Mouse (Mus musculus) heart, embryonic 16.5 days (tissue): ENCODE results near the gene Gclc. TPM values are rescaled to one million over a fixed set of nuclear protein-coding genes. Genes with fewer than 3 reads are reported as not detected.

Source experiments
- ATAC-seq: fragments of 200-750 bp; cut with Nextera tagmentation; replicated peaks from 2 replicates; pipeline ENCODE4 v1.8.0; 2017; ENCODE audit warnings: moderate number of reproducible peaks; ENCODE audit not compliant: insufficient read depth, low FRiP score; ENCODE audit errors: extremely low read depth
- H3K27ac ChIP-seq: fragments of 300-500 bp; sonication (generic); 2 replicates; pipeline ENCODE4 v1.5.1; 2014; ENCODE audit warnings: mild to moderate bottlenecking, low read length, control low read depth, moderate library complexity
- H3K27me3 ChIP-seq: fragments of 300-500 bp; sonication (generic); 2 replicates; pipeline ENCODE4 v1.6.1; 2014; ENCODE audit warnings: low read length, mixed read lengths; ENCODE audit not compliant: control insufficient read depth, insufficient read depth
- H3K36me3 ChIP-seq: fragments of 300-500 bp; sonication (generic); 2 replicates; pipeline ENCODE4 v1.6.1; 2014; ENCODE audit not compliant: control insufficient read depth, insufficient read depth
- H3K4me1 ChIP-seq: fragments of 300-500 bp; sonication (generic); 2 replicates; pipeline ENCODE4 v1.6.1; 2014; ENCODE audit warnings: low read length, mixed read lengths; ENCODE audit not compliant: control insufficient read depth, insufficient read depth
- H3K4me2 ChIP-seq: fragments of 300-500 bp; sonication (generic); 2 replicates; pipeline ENCODE4 v1.6.1; 2014; ENCODE audit warnings: low read depth, mild to moderate bottlenecking, control low read depth, low read length
- H3K4me3 ChIP-seq: fragments of 300-500 bp; sonication (generic); 2 replicates; pipeline ENCODE4 v1.5.1; 2014; ENCODE audit warnings: mild to moderate bottlenecking, control low read depth, low read length
- H3K9ac ChIP-seq: fragments of 300-500 bp; sonication (generic); 2 replicates; pipeline ENCODE4 v1.6.1; 2014; ENCODE audit warnings: low read length, control low read depth
- H3K9me3 ChIP-seq: fragments of 300-500 bp; sonication (generic); replicated peaks from 2 replicates; pipeline ENCODE4 v1.6.1; 2016; ENCODE audit warnings: low read length; ENCODE audit not compliant: control insufficient read depth
- WGBS: fragments of 180-500 bp; shearing (Covaris S2); extraction: QIAGEN DNeasy Blood & Tissue Kit; methylation state at CpG from one replicate; pipeline ENCODE4 v1.1.7; 2014; 5-methylcytosine and 5-hydroxymethylcytosine counted together
- polyA plus RNA-seq: library from polyadenylated mRNA; unstranded; fragments of >200 nt; fragmentation: Nextera tagmentation; extraction: Ambion mirVana; gene quantifications from 2 replicates; pipeline ENCODE4 v1.2.1, GENCODE M21; 2015

Gclc gene
- polyA plus RNA-seq, 1 experiment from 2014 or later = 6.6 TPM

- Histone ChIP-seq H3K4me1 (peaks cover 6% of the 10 kb centered on the region), H3K4me2 (no peak overlapping the region), H3K4me3 (no peak overlapping the region), H3K27me3 (no peaks in the 10 kb centered on the region), H3K27ac (no peak overlapping the region), H3K9ac (no peak overlapping the region), H3K36me3 (no peaks in the 10 kb centered on the region), H3K9me3 (no peaks in the 10 kb centered on the region)
- ATAC-seq = no peak
- 51% methylated on average over 5 of the region's 5 CpGs for WGBS
These were observed 36.4 kb upstream of the Gclc start for GRCm38 (mm10) chr9:77717831-77718435.

GRCm38 (mm10) chr9:77718816-77719411 lies 35.4 kb upstream of the Gclc start:
- no peak for ATAC-seq
- no peaks in the 10 kb centered on the region for H3K9me3 ChIP-seq
- no peak overlapping the region for H3K27ac ChIP-seq
- no peak overlapping the region for H3K4me3 ChIP-seq
- no peak overlapping the region for H3K4me2 ChIP-seq
- H3K27me3 ChIP-seq = no peaks in the 10 kb centered on the region
- 64% methylated on average over 8 of the region's 8 CpGs for WGBS
- H3K36me3 ChIP-seq = no peaks in the 10 kb centered on the region
- H3K4me1 ChIP-seq = peaks cover 6% of the 10 kb centered on the region
- no peak overlapping the region for H3K9ac ChIP-seq

- Histone ChIP-seq H3K27me3 (no peaks in the 10 kb centered on the region), H3K9ac (no peak overlapping the region), H3K9me3 (no peaks in the 10 kb centered on the region), H3K4me2 (no peak overlapping the region), H3K4me3 (no peak overlapping the region), H3K36me3 (no peaks in the 10 kb centered on the region), H3K4me1 (peaks cover 6% of the 10 kb centered on the region), H3K27ac (no peak overlapping the region)
- ATAC-seq = no peak
- 97% methylated on average over 1 of the region's 1 CpGs for WGBS
These were observed 34.7 kb upstream of the Gclc start for GRCm38 (mm10) chr9:77719675-77720074.

DNA sequence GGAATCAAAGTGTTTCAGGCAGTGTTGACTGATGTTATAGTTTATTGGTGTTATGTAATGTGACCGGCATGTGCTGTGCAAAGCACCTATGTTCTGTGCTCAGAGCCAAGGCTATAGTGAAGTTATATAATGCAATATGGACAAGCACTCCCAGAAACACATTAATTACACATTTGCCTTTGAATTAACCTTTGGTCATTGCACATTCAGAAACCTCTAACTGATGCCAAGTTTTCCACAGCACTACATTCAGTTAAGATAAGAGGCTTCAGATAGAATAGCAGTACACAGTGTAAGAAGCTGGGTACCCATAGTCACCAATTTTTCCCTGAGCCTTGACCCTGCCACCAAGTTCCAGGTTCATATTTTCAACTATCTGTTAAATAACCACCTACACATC lies 32.0 kb upstream of the Gclc start:
- Histone ChIP-seq H3K9ac (no peak overlapping the region), H3K4me3 (no peak overlapping the region), H3K27ac (no peak overlapping the region), H3K4me1 (peaks cover 6% of the 10 kb centered on the region), H3K9me3 (no peaks in the 10 kb centered on the region), H3K36me3 (no peaks in the 10 kb centered on the region), H3K27me3 (no peaks in the 10 kb centered on the region), H3K4me2 (no peak overlapping the region)
- ATAC-seq = no peak
- WGBS = 94% methylated on average over 1 of the region's 1 CpGs

GRCm38 (mm10) chr9:77724216-77724615 lies 30.1 kb upstream of the Gclc start:
- no peak overlapping the region for H3K9ac ChIP-seq
- no peaks in the 10 kb centered on the region for H3K27me3 ChIP-seq
- 77% methylated on average over 6 of the region's 6 CpGs for WGBS
- H3K4me2 ChIP-seq = no peak overlapping the region
- no peak for ATAC-seq
- no peaks in the 10 kb centered on the region for H3K9me3 ChIP-seq
- no peak overlapping the region for H3K4me3 ChIP-seq
- H3K4me1 ChIP-seq = peaks cover 4% of the 10 kb centered on the region; the same call in 1 of the 2 replicates
- no peak overlapping the region for H3K27ac ChIP-seq
- no peaks in the 10 kb centered on the region for H3K36me3 ChIP-seq

- no peak overlapping the region for H3K4me2 ChIP-seq
- ATAC-seq = no peak
- H3K27me3 ChIP-seq = no peaks in the 10 kb centered on the region
- no peaks in the 10 kb centered on the region for H3K9me3 ChIP-seq
- no peak overlapping the region for H3K4me3 ChIP-seq
- H3K4me1 ChIP-seq = peaks cover 4% of the 10 kb centered on the region; the same call in 1 of the 2 replicates
- H3K9ac ChIP-seq = no peak overlapping the region
- no peaks in the 10 kb centered on the region for H3K36me3 ChIP-seq
- H3K27ac ChIP-seq = no peak overlapping the region
- 80% methylated on average over 8 of the region's 8 CpGs for WGBS
These were observed 28.9 kb upstream of the Gclc start for GRCm38 (mm10) chr9:77725448-77725847.

GRCm38 (mm10) chr9:77726018-77726684 lies 28.2 kb upstream of the Gclc start:
- no peaks in the 10 kb centered on the region for H3K36me3 ChIP-seq
- no peak overlapping the region for H3K4me3 ChIP-seq
- no peaks in the 10 kb centered on the region for H3K9me3 ChIP-seq
- peaks cover 4% of the 10 kb centered on the region; the same call in 1 of the 2 replicates for H3K4me1 ChIP-seq
- no peak overlapping the region for H3K27ac ChIP-seq
- 83% methylated on average over 6 of the region's 6 CpGs for WGBS
- no peaks in the 10 kb centered on the region for H3K27me3 ChIP-seq
- H3K9ac ChIP-seq = no peak overlapping the region
- ATAC-seq = no peak
- H3K4me2 ChIP-seq = no peak overlapping the region

DNA sequence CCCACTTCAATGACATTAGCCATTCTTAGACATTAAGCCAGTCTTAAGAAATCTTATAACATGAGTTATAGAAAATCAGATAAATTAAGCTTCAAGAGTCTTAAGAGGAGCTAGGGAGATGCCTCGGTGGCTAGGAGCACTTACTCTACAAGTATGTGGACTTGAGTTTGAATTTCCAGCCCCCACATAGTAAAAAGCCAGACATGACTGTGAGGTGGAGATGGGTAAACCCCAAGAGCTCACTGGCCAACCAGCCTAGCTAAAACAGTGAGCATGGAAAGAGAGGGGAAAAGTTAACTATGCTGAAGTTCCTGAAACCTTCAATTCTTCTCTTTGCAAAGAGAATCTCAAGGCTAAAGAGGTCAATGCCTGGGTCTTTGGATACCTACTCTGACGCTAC lies 27.3 kb upstream of the Gclc start:
- H3K36me3 ChIP-seq = no peaks in the 10 kb centered on the region
- 75% methylated on average over 2 of the region's 2 CpGs for WGBS
- no peak overlapping the region for H3K9ac ChIP-seq
- ATAC-seq = no peak
- H3K9me3 ChIP-seq = no peaks in the 10 kb centered on the region
- no peak overlapping the region for H3K4me2 ChIP-seq
- no peak overlapping the region for H3K4me3 ChIP-seq
- no peaks in the 10 kb centered on the region for H3K27me3 ChIP-seq
- H3K27ac ChIP-seq = no peak overlapping the region
- H3K4me1 ChIP-seq = peaks cover 4% of the 10 kb centered on the region; the same call in 1 of the 2 replicates

DNA sequence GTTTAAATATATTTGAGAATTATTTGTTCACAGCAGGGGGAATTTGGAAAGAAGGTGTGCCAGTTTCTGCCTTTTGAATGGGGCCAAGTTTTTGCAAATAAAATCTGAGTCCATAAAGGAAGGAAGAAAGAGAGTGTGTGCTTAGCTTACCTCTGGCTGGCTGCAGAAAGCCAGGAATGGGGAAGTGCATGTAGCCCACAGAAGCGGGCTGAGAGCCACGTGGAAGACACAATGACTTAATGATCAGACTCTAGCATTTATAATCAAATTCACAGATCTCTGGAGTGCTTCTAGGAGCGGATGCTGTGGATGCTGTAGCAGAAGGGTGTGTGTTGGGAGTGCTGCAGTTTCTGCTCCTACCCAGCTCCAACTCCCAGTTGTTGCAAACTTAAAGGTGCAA lies 22.3 kb upstream of the Gclc start:
- Histone ChIP-seq H3K4me1 (no peaks in the 10 kb centered on the region), H3K4me2 (no peak overlapping the region), H3K27me3 (no peaks in the 10 kb centered on the region), H3K9ac (no peak overlapping the region), H3K9me3 (no peaks in the 10 kb centered on the region), H3K4me3 (no peak overlapping the region), H3K27ac (no peak overlapping the region), H3K36me3 (no peaks in the 10 kb centered on the region)
- 35% methylated on average over 3 of the region's 3 CpGs for WGBS
- no peak for ATAC-seq
